Mouse (Mus musculus) testis, adult 2 months (tissue): ENCODE data around the gene Gm20696.

Experiments
- CTCF ChIP-seq: fragments of 200-500 bp; IDR thresholded peaks from 2 replicates; pipeline ENCODE4 v1.5.1; 2012; ENCODE audit warnings: low read depth, mild to moderate bottlenecking, inconsistent platforms, low read length, moderate library complexity; ENCODE audit not compliant: control insufficient read depth, insufficient read depth, insufficient replicate concordance
- POLR2A ChIP-seq: fragments of 200-500 bp; IDR thresholded peaks from 2 replicates; pipeline ENCODE4 v1.6.1; 2012; ENCODE audit warnings: low read depth, mild to moderate bottlenecking, inconsistent platforms, low read length, moderate library complexity; ENCODE audit not compliant: control insufficient read depth

DNA sequence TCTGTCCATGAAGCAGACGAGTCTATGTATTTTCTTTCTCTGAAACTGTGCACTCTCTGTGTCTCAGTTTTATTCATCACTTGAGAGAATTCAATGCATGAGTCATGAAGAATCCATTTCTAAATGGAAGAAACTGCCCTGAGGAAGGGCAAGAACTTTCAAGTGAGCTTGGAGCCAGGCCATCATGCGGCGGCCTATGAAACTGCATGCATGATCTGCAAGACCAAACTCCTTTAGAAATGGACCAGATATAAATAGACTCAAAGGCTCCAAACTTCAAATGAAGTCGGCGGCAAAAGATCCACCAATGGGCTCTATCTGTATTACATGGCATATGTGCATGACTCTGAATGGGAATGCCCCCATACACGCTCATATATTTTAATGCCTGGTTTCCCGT, 321.6 kb downstream of the Gm20696 start:
- TF ChIP-seq CTCF (no peak), POLR2A (no peak)
